ENCODE assay signal across 12 mouse cellular contexts in the genomic region with DNA sequence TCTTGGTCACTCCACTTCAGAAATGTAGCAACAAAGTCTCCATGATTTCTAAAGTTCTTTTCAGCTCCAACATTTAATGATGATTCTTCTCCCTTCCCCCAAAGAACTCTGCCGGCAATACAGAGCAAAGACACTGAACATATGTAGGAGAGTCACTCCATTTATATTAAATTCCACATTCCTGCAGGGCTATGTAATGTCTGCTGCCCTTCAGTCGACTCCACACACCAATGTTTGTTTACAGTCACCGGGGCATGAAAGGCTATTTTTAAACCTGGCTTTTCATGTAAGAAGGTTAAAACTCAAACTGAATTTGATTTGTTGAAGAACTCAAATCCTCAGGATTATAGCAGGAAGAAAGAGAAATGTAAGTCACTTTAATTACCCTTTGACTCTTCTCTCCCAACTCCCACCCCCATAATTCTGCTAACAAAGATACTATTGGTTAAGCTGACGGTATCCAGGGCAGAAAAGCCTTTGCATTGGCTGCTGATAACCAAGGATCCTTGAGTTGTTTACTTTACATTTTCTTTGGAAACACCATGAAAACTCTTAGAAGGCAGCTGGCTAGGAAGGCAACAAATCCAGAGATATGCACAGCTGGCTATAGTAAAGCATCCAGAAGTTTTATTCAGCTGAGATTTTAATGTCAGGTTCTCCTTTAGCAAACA.
A peak's percentile ranks its signal among the peaks of the same experiment; 100 is the strongest.
DNase-seq lines count a peak whose midpoint lies in the region; ATAC-seq and TF ChIP-seq lines count a peak whose summit lies in the region.
"Had no signal": no experiment of that assay in that cellular context is flagged by ENCODE, and none has a peak within 500 bp of the region (broad histone marks: within the 10 kb centered on the region; RNA-seq: fewer than 3 reads in every experiment).

No protein-coding gene starts in this region.

- H3K27ac ChIP-seq in heart, embryonic 12.5 days (ENCODE audit: poor library complexity, severe bottlenecking), result peak overlapping the region; percentile 82
- H3K27ac ChIP-seq in kidney, postnatal 0 days, result peak overlapping the region; percentile 31
- H3K27ac ChIP-seq: liver, embryonic 15.5 days had no signal

- H3K9me3 ChIP-seq in heart, embryonic 12.5 days (replicated peaks), result no peaks in the 10 kb centered on the region
- no peaks in the 10 kb centered on the region for H3K9me3 ChIP-seq in kidney, postnatal 0 days (replicated peaks; ENCODE audit: low read length)
- H3K9me3 ChIP-seq: liver, embryonic 15.5 days had no signal

- H3K4me2 ChIP-seq in heart, embryonic 12.5 days, result peak overlapping the region; percentile 31; the same call in 1 of the 2 replicates
- H3K4me2 ChIP-seq in kidney, postnatal 0 days (ENCODE audit: low read length), result 0 out of 2 replicates have a peak overlapping the region, but pooled peaks have one; percentile 19
- H3K4me2 ChIP-seq: liver, embryonic 15.5 days had no signal

- DNase-seq in MN1 (ENCODE audit: low spot score) (peak; percentile 14), NIH3T3 (ENCODE audit: low read depth) (peak; percentile 45)
- DNase-seq in kidney, postnatal 0 days (ENCODE audit: low spot score), result peak; percentile 91
- DNase-seq in spleen, postnatal 4 days (ENCODE audit: low spot score in 2 of 2), result no peak
- no peak for DNase-seq in right cerebral cortex, postnatal 25 days
- no peak for DNase-seq in urinary bladder, adult 2 months (ENCODE audit: low spot score)
- DNase-seq in left cerebral cortex, postnatal 4 days, result no peak
- DNase-seq: adrenal gland, adult 2 months; cerebellum, adult 11 months; layer of hippocampus, adult 9-11 months had no signal

- no peak for TF ChIP-seq CTCF in kidney, postnatal 0 days (IDR thresholded peaks at IDR 0.05; ENCODE audit: low read depth)

- 10% methylated on average over 4 of the region's 4 CpGs for WGBS in heart, embryonic 12.5 days
- 5% methylated on average over 4 of the region's 4 CpGs for WGBS in kidney, postnatal 0 days

- H3K4me3 ChIP-seq in heart, embryonic 12.5 days, result no peak overlapping the region
- H3K4me3 ChIP-seq in kidney, postnatal 0 days (replicated peaks; ENCODE audit: low read depth, low read length), result no peak overlapping the region
- H3K4me3 ChIP-seq: liver, embryonic 15.5 days had no signal

- no peaks in the 10 kb centered on the region for H3K36me3 ChIP-seq in heart, embryonic 12.5 days
- no peaks in the 10 kb centered on the region for H3K36me3 ChIP-seq in kidney, postnatal 0 days (ENCODE audit: insufficient read depth, low read length)
- H3K36me3 ChIP-seq: liver, embryonic 15.5 days had no signal

- no peak for ATAC-seq in heart, embryonic 12.5 days (ENCODE audit: insufficient number of reproducible peaks, low FRiP score)
- ATAC-seq in kidney, postnatal 0 days (replicated peaks; ENCODE audit: low FRiP score, low read depth), result peak; percentile 89

- no peaks in the 10 kb centered on the region for H3K27me3 ChIP-seq in heart, embryonic 12.5 days (replicated peaks)
- no peaks in the 10 kb centered on the region for H3K27me3 ChIP-seq in kidney, postnatal 0 days (ENCODE audit: insufficient read depth, low read length)
- H3K27me3 ChIP-seq: liver, embryonic 15.5 days had no signal

- intact Hi-C loops in left cerebral cortex, postnatal 4 days (cut with DNase I), result no loop called here

- H3K4me1 ChIP-seq in heart, embryonic 12.5 days (replicated peaks), result peaks cover 4% of the 10 kb centered on the region
- H3K4me1 ChIP-seq in kidney, postnatal 0 days (replicated peaks; ENCODE audit: insufficient read depth, low read length), result peaks cover 7% of the 10 kb centered on the region; the same call in 1 of the 2 replicates
- H3K4me1 ChIP-seq: liver, embryonic 15.5 days had no signal

- H3K9ac ChIP-seq in heart, embryonic 12.5 days, result no peak overlapping the region
- no peak overlapping the region for H3K9ac ChIP-seq in kidney, postnatal 0 days (ENCODE audit: low read depth, low read length)
- H3K9ac ChIP-seq: liver, embryonic 15.5 days had no signal

Comparison
In these comparisons a context has a peak if more than half of its experiments do, and no peak if none do; other contexts are left out.
1. DNase-seq: peak in MN1 (single experiment), NIH3T3 (single experiment) and kidney, postnatal 0 days (single experiment); none in spleen, postnatal 4 days (0 of 2), right cerebral cortex, postnatal 25 days (single experiment), urinary bladder, adult 2 months (single experiment) and left cerebral cortex, postnatal 4 days (single experiment).